ENCODE assay signal across 20 mouse cellular contexts in genomic region chr6:39255271-39255670, GRCm38 (mm10). TPM values are rescaled to one million over a fixed set of nuclear protein-coding genes. Genes with fewer than 3 reads are reported as not detected.
DNase-seq lines count a peak whose midpoint lies in the region; ATAC-seq lines count a peak whose summit lies in the region.
"Had no signal": no experiment of that assay in that cellular context is flagged by ENCODE, and none has a peak within 500 bp of the region (broad histone marks: within the 10 kb centered on the region; RNA-seq: fewer than 3 reads in every experiment).

No protein-coding gene starts in this region.

- 35% methylated on average over 8 of the region's 8 CpGs for WGBS in forebrain, embryonic 13.5 days
- WGBS in forebrain, embryonic 15.5 days = 20% methylated on average over 8 of the region's 8 CpGs
- 62% methylated on average over 8 of the region's 8 CpGs for WGBS in lung, embryonic 15.5 days
- 37% methylated on average over 8 of the region's 8 CpGs for WGBS in limb, embryonic 15.5 days

- no peak overlapping the region for H3K9ac ChIP-seq in forebrain, embryonic 13.5 days
- H3K9ac ChIP-seq in forebrain, embryonic 15.5 days (replicated peaks) = no peak overlapping the region
- H3K9ac ChIP-seq in lung, embryonic 15.5 days = no peak overlapping the region
- no peak overlapping the region for H3K9ac ChIP-seq in limb, embryonic 15.5 days
- H3K9ac ChIP-seq: embryonic facial prominence, embryonic 12.5 days; heart, embryonic 15.5 days; hindbrain, embryonic 15.5 days had no signal

- no peak overlapping the region for H3K27ac ChIP-seq in forebrain, embryonic 13.5 days
- H3K27ac ChIP-seq in forebrain, embryonic 15.5 days (replicated peaks) = no peak overlapping the region
- no peak overlapping the region for H3K27ac ChIP-seq in lung, embryonic 15.5 days
- H3K27ac ChIP-seq in limb, embryonic 15.5 days = peak overlapping the region; percentile 85; the same call in 1 of the 2 replicates
- H3K27ac ChIP-seq: embryonic facial prominence, embryonic 12.5 days; heart, embryonic 15.5 days; hindbrain, embryonic 15.5 days had no signal

- H3K4me1 ChIP-seq in forebrain, embryonic 13.5 days = peaks cover 34% of the 10 kb centered on the region
- peaks cover 25% of the 10 kb centered on the region for H3K4me1 ChIP-seq in forebrain, embryonic 15.5 days
- peaks cover 16% of the 10 kb centered on the region for H3K4me1 ChIP-seq in lung, embryonic 15.5 days
- H3K4me1 ChIP-seq in limb, embryonic 15.5 days = peaks cover 33% of the 10 kb centered on the region

- no peak overlapping the region for H3K4me2 ChIP-seq in forebrain, embryonic 13.5 days
- no peak overlapping the region for H3K4me2 ChIP-seq in forebrain, embryonic 15.5 days (replicated peaks)
- 0 out of 2 replicates have a peak overlapping the region, but pooled peaks have one; percentile 1 for H3K4me2 ChIP-seq in lung, embryonic 15.5 days
- no peak overlapping the region for H3K4me2 ChIP-seq in limb, embryonic 15.5 days

- H3K36me3 ChIP-seq in forebrain, embryonic 13.5 days (ENCODE audit: poor library complexity, severe bottlenecking) = no peaks in the 10 kb centered on the region
- H3K36me3 ChIP-seq in forebrain, embryonic 15.5 days = no peaks in the 10 kb centered on the region
- no peaks in the 10 kb centered on the region for H3K36me3 ChIP-seq in lung, embryonic 15.5 days
- H3K36me3 ChIP-seq in limb, embryonic 15.5 days = no peaks in the 10 kb centered on the region
- H3K36me3 ChIP-seq: embryonic facial prominence, embryonic 12.5 days; heart, embryonic 10.5 days; heart, embryonic 15.5 days; hindbrain, embryonic 15.5 days had no signal

- H3K27me3 ChIP-seq in forebrain, embryonic 13.5 days = no peaks in the 10 kb centered on the region
- no peaks in the 10 kb centered on the region; the same call in 1 of the 2 replicates for H3K27me3 ChIP-seq in forebrain, embryonic 15.5 days
- H3K27me3 ChIP-seq in lung, embryonic 15.5 days = no peaks in the 10 kb centered on the region
- H3K27me3 ChIP-seq in limb, embryonic 15.5 days = peaks cover 5% of the 10 kb centered on the region; the same call in 1 of the 2 replicates
- H3K27me3 ChIP-seq: heart, embryonic 15.5 days; hindbrain, embryonic 15.5 days had no signal

- ATAC-seq in forebrain, embryonic 13.5 days = 0 out of 2 replicates have a peak, but pooled peaks have one; percentile 5
- ATAC-seq in forebrain, embryonic 15.5 days (replicated peaks) = no peak
- no peak for ATAC-seq in lung, embryonic 15.5 days (ENCODE audit: borderline replicate concordance, extremely low read depth, low FRiP score, low TSS enrichment)
- ATAC-seq in limb, embryonic 15.5 days (ENCODE audit: insufficient number of reproducible peaks, low FRiP score, low TSS enrichment, low read depth) = no peak
- ATAC-seq: intestine, embryonic 16.5 days had no signal

- no peak for DNase-seq in lung, postnatal 10 days
- DNase-seq in adrenal gland, postnatal 14 days = no peak
- no peak for DNase-seq in layer of hippocampus, adult 11-12 months (ENCODE audit: low spot score)
- DNase-seq: adrenal gland, adult 2 months; adrenal gland, postnatal 36 days; cerebellum, adult 11 months; cerebellum, adult 8-10 months; cerebellum, postnatal 14 days; embryo, embryonic 11 days; gastrocnemius, postnatal 10 days; heart, adult 18-20 months had no signal

- H3K4me3 ChIP-seq in forebrain, embryonic 13.5 days = no peak overlapping the region
- no peak overlapping the region for H3K4me3 ChIP-seq in forebrain, embryonic 15.5 days
- H3K4me3 ChIP-seq in lung, embryonic 15.5 days = no peak overlapping the region
- no peak overlapping the region for H3K4me3 ChIP-seq in limb, embryonic 15.5 days
- H3K4me3 ChIP-seq: embryonic facial prominence, embryonic 12.5 days; heart, embryonic 10.5 days; heart, embryonic 15.5 days had no signal

- H3K9me3 ChIP-seq in forebrain, embryonic 13.5 days (replicated peaks) = no peaks in the 10 kb centered on the region; the same call in 1 of the 2 replicates
- no peaks in the 10 kb centered on the region for H3K9me3 ChIP-seq in forebrain, embryonic 15.5 days
- H3K9me3 ChIP-seq in lung, embryonic 15.5 days = no peaks in the 10 kb centered on the region
- H3K9me3 ChIP-seq in limb, embryonic 15.5 days = no peaks in the 10 kb centered on the region
- H3K9me3 ChIP-seq: embryonic facial prominence, embryonic 12.5 days; heart, embryonic 10.5 days; heart, embryonic 15.5 days; hindbrain, embryonic 15.5 days had no signal

RNA-seq across cellular contexts. Expression of gene Kdm7a, which starts 48.7 kb away (rescaled TPM):
- polyA plus RNA-seq in forebrain, embryonic 13.5 days (2015; fragmentation: Nextera tagmentation; extraction: Ambion mirVana) = 9.6 and 10.4 TPM in 2 replicates
- 7.4 and 8.1 TPM in 2 replicates for polyA plus RNA-seq in forebrain, embryonic 15.5 days (2015; fragmentation: Nextera tagmentation; extraction: Ambion mirVana)
- polyA plus RNA-seq in lung, embryonic 15.5 days (2015; fragmentation: Nextera tagmentation; extraction: Ambion mirVana) = 5.8 and 6.8 TPM in 2 replicates
- 6.1 and 7.1 TPM in 2 replicates for polyA plus RNA-seq in limb, embryonic 15.5 days (2015; fragmentation: Nextera tagmentation; extraction: Ambion mirVana)
- total RNA-seq in adrenal gland, postnatal 14 days (2021) = 17.0 and 19.5 TPM in 2 replicates
